Mouse (Mus musculus): ENCODE measurements at regions not wholly inside any gene's neighbourhood (a gene's known extent, or its start where the extent isn't known, plus 50 kb on each side); places are given as distances from the start of the nearest gene placed in this dataset.

- Histone ChIP-seq H3K4me3 (replicated peaks; ENCODE audit: low read length) (no peak overlapping the region), H3K36me3 (ENCODE audit: insufficient read depth, low read length) (no peaks in the 10 kb centered on the region), H3K4me1 (replicated peaks; ENCODE audit: low read depth, low read length) (no peaks in the 10 kb centered on the region), H3K27me3 (ENCODE audit: insufficient read depth, low read length) (peaks cover 46% of the 10 kb centered on the region), H3K9me3 (ENCODE audit: low read length) (no peaks in the 10 kb centered on the region)
- TF ChIP-seq CTCF (conservative IDR thresholded peaks at IDR 0.05; ENCODE audit: low read length) (no peak), POU5F1 (IDR thresholded peaks at IDR 0.05; ENCODE audit: borderline replicate concordance, low read length) (no peak)
These were observed 228.9 kb downstream of the Sox9 start for GRCm38 (mm10) chr11:113010906-113011305.

- Histone ChIP-seq H3K9me3 (ENCODE audit: low read length) (no peaks in the 10 kb centered on the region), H3K4me3 (replicated peaks; ENCODE audit: low read length) (no peak overlapping the region), H3K36me3 (ENCODE audit: insufficient read depth, low read length) (no peaks in the 10 kb centered on the region), H3K4me1 (replicated peaks; ENCODE audit: low read depth, low read length) (peaks cover 2% of the 10 kb centered on the region; the same call in 1 of the 2 replicates), H3K27me3 (ENCODE audit: insufficient read depth, low read length) (peaks cover 44% of the 10 kb centered on the region)
- TF ChIP-seq CTCF (conservative IDR thresholded peaks at IDR 0.05; ENCODE audit: low read length) = no peak
- TF ChIP-seq POU5F1 (IDR thresholded peaks at IDR 0.05; ENCODE audit: borderline replicate concordance, low read length) = no peak
- TF ChIP-seq NANOG (IDR thresholded peaks at IDR 0.05; ENCODE audit: borderline replicate concordance, low read length) = no peak
These were observed 232.4 kb downstream of the Sox9 start for GRCm38 (mm10) chr11:113014186-113015010.

- TF ChIP-seq POU5F1 (IDR thresholded peaks at IDR 0.05; ENCODE audit: borderline replicate concordance, low read length) = no peak
- TF ChIP-seq NANOG (IDR thresholded peaks at IDR 0.05; ENCODE audit: borderline replicate concordance, low read length) = no peak
- TF ChIP-seq CTCF (conservative IDR thresholded peaks at IDR 0.05; ENCODE audit: low read length) = no peak
- Histone ChIP-seq H3K4me1 (replicated peaks; ENCODE audit: low read depth, low read length) (peaks cover 3% of the 10 kb centered on the region; the same call in 1 of the 2 replicates), H3K36me3 (ENCODE audit: insufficient read depth, low read length) (no peaks in the 10 kb centered on the region), H3K9me3 (ENCODE audit: low read length) (no peaks in the 10 kb centered on the region), H3K27me3 (ENCODE audit: insufficient read depth, low read length) (peaks cover 44% of the 10 kb centered on the region), H3K4me3 (replicated peaks; ENCODE audit: low read length) (no peak overlapping the region)
These were observed 233.8 kb downstream of the Sox9 start for GRCm38 (mm10) chr11:113015686-113016304.

GRCm38 (mm10) chr11:113016801-113017715 is 235.0 kb downstream of the Sox9 start:
- TF ChIP-seq CTCF (conservative IDR thresholded peaks at IDR 0.05; ENCODE audit: low read length) (no peak), POU5F1 (IDR thresholded peaks at IDR 0.05; ENCODE audit: borderline replicate concordance, low read length) (no peak), NANOG (IDR thresholded peaks at IDR 0.05; ENCODE audit: borderline replicate concordance, low read length) (no peak)
- Histone ChIP-seq H3K27me3 (ENCODE audit: insufficient read depth, low read length) (peaks cover 32% of the 10 kb centered on the region), H3K4me1 (replicated peaks; ENCODE audit: low read depth, low read length) (peaks cover 14% of the 10 kb centered on the region), H3K9me3 (ENCODE audit: low read length) (no peaks in the 10 kb centered on the region), H3K36me3 (ENCODE audit: insufficient read depth, low read length) (no peaks in the 10 kb centered on the region), H3K4me3 (replicated peaks; ENCODE audit: low read length) (no peak overlapping the region)

- peaks cover 9% of the 10 kb centered on the region for H3K9me3 ChIP-seq (ENCODE audit: low read length)
- H3K36me3 ChIP-seq (ENCODE audit: insufficient read depth, low read length) = no peaks in the 10 kb centered on the region
- peaks cover 19% of the 10 kb centered on the region for H3K4me1 ChIP-seq (replicated peaks; ENCODE audit: low read depth, low read length)
- no peak overlapping the region for H3K4me3 ChIP-seq (replicated peaks; ENCODE audit: low read length)
- TF ChIP-seq NANOG (IDR thresholded peaks at IDR 0.05; ENCODE audit: borderline replicate concordance, low read length) = no peak
- no peak for TF ChIP-seq POU5F1 (IDR thresholded peaks at IDR 0.05; ENCODE audit: borderline replicate concordance, low read length)
- no peak for TF ChIP-seq CTCF (conservative IDR thresholded peaks at IDR 0.05; ENCODE audit: low read length)
- peaks cover 25% of the 10 kb centered on the region for H3K27me3 ChIP-seq (ENCODE audit: insufficient read depth, low read length)
These were observed 239.5 kb downstream of the Sox9 start for GRCm38 (mm10) chr11:113021533-113021932.

GRCm38 (mm10) chr11:113026994-113027393 is 245.0 kb downstream of the Sox9 start:
- no peak overlapping the region for H3K4me3 ChIP-seq (replicated peaks; ENCODE audit: low read length)
- H3K4me1 ChIP-seq (replicated peaks; ENCODE audit: low read depth, low read length) = peaks cover 27% of the 10 kb centered on the region
- TF ChIP-seq POU5F1 (IDR thresholded peaks at IDR 0.05; ENCODE audit: borderline replicate concordance, low read length) (no peak), NANOG (IDR thresholded peaks at IDR 0.05; ENCODE audit: borderline replicate concordance, low read length) (no peak), CTCF (conservative IDR thresholded peaks at IDR 0.05; ENCODE audit: low read length) (no peak)
- H3K9me3 ChIP-seq (ENCODE audit: low read length) = peaks cover 9% of the 10 kb centered on the region
- peaks cover 18% of the 10 kb centered on the region for H3K27me3 ChIP-seq (ENCODE audit: insufficient read depth, low read length)
- H3K36me3 ChIP-seq (ENCODE audit: insufficient read depth, low read length) = no peaks in the 10 kb centered on the region

GRCm38 (mm10) chr11:113028235-113028919 is 246.4 kb downstream of the Sox9 start:
- no peak for TF ChIP-seq CTCF (conservative IDR thresholded peaks at IDR 0.05; ENCODE audit: low read length)
- TF ChIP-seq NANOG (IDR thresholded peaks at IDR 0.05; ENCODE audit: borderline replicate concordance, low read length) = no peak
- no peak for TF ChIP-seq POU5F1 (IDR thresholded peaks at IDR 0.05; ENCODE audit: borderline replicate concordance, low read length)
- H3K27me3 ChIP-seq (ENCODE audit: insufficient read depth, low read length) = peaks cover 18% of the 10 kb centered on the region

More at GRCm38 (mm10) chr11:113028235-113028919, 246.4 kb downstream of the Sox9 start:
- no peaks in the 10 kb centered on the region for H3K9me3 ChIP-seq (ENCODE audit: low read length)
- H3K4me3 ChIP-seq (replicated peaks; ENCODE audit: low read length) = no peak overlapping the region
- H3K36me3 ChIP-seq (ENCODE audit: insufficient read depth, low read length) = no peaks in the 10 kb centered on the region
- H3K4me1 ChIP-seq (replicated peaks; ENCODE audit: low read depth, low read length) = peaks cover 41% of the 10 kb centered on the region
